Mouse (Mus musculus): ENCODE data around the gene Ing1. TPM values are rescaled to one million over a fixed set of nuclear protein-coding genes. Genes with fewer than 3 reads are reported as not detected.

The Ing1 gene
- 10 to 100 TPM; 34.7 to 38.1 TPM for total RNA-seq (2021)

DNA sequence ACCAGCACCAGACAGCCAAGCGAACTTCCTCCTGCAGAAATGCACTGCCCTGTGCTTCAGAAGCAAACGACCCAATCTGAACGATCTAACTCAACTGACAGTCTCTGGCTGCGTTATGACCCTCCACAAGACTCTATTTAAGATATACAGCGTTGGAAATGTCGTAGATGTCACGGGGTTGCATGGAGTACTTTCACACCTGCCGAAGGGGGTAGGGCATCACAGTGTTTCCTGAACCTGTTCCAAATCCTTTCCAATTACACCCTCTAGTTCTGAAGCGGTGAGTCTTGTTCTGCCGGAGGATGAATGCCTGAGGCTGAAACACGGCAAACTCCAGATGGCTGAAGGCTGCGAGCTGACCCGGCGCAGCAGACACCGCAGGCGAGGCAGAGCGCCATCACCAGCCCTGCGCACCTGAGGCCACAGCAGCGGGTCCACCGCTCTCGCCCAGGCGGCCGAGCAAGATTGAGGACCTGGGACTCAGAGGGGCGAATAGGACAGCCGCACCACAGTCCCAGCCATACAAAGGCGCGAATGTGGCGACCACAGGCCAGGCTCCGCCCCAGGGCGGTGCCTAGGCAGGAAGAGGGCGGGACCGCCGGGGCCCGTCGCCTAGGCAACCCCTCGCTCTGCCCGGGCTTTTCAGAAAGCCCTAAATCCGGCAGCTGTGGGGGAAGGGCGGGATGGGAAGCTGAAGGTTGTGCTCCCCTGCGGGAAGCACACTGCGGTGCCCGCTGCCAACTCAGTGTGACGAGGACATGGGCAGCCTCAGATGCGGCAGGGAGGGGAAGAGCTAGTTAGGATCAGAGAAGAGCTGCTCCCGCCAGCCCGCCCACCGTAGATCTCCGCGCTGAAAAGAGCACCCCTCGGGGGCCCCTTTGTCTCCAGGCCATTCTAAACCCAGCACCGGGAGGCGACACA, at the start of gene Ing1:
Gene Ing1, plus strand, starts transcription at position 773 of the 921 bp plus-strand sequence.
- peak; percentile 95 for DNase-seq

DNA sequence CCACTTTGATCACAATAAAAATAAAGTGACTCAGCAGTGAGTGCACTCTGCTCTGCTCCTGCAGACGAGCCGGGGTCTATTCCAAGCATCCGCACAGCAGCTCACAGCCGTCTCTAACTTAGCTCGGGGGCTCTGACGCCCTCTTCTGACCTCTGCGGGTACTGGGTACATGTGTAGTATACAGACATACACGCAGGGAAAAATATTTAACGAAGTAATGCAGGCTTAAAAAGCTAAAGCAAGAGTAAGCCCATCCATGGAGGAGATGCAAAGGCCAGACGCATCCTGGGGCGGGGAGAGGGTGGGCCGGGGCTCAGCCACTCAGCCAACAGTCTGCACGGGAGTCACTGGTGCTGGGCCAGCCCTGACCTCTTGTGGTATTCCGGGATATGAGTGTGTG, 49.3 kb upstream of the Ing1 start:
- DNase-seq: no peak

DNA sequence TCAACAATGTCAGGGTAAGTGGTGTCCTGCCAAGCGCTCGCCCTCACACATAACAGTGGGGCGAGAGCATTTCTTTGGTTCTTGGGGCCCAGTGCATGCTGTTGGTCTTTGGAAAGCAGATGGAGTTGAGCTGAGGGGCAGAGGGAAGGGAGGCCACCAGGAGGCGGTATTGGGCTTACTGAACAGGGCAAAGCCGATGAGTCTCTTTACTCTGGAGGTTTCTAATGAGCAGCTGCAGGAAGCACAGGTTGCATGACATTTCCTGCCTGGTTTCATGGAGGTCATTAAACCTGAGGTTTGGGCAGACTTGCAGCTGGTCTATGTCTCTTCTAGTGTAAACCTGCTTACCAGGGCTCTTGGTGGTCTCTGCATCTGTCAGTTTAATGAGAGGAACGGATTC, 48.6 kb upstream of the Ing1 start:
- DNase-seq: peak; percentile 79

DNA sequence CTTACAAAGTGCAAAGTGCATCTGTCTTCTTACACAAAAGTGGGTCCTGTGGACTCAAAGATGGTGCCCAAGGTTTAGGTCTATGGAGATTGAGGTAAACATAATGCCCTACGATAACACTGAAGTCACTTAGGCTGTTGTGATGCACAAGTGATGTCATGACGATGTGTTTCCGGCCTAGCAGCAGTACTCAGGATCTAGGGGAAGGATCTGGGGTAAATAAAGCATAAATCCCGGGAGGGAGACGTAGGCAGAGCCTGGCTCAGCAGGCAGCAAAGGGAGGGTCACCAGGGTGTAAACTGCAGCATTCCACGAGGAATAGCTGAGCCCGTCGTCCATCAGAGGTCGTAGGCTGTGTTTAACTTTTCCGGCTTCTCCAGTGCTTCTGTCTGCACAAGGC, 46.5 kb upstream of the Ing1 start:
- no peak for DNase-seq

- DNase-seq: no peak
Observed at GRCm38 (mm10) chr8:11510971-11511370, 44.4 kb upstream of the Ing1 start.

DNA sequence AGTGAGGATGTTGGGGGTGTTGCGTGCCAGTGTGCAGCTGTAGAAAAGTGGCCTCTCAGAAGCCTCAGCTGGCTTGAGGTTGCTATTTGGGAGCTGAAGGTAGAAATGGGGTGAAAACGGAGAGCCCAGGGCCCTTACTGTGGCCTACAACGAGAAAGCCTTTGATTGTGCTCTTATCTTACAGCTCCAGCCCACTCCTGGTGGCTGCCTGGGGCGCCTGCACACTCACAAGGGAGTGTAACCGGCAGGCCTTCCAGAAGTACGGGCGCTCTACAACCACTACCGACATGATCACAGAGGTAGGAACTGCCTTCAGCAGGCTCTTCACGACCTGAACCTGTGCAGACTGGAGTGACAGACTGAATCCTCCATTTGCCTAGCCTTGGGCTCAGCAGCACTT, 42.7 kb upstream of the Ing1 start:
- DNase-seq: no peak

GRCm38 (mm10) chr8:11513247-11513646, 42.1 kb upstream of the Ing1 start:
- DNase-seq: no peak

DNA sequence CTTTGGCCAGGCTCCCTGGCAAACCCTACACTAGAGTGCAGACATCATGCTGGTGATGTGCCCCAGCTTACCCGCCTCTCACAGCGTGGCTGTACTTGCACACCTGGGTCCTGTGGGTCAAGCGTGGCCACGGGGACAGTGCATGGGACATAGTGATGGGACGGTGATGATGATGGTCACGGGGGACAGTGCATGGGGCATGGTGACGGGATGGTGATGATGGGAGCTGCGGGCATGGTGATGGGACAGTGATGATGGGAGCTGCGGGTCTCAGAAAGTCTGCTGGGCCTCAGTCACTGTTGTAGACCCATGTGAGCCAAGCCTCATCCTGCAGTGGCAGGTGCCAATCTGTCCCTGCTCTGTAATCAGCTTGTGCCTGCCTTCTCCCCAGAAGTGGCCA, 39.1 kb upstream of the Ing1 start:
- DNase-seq: no peak

DNA sequence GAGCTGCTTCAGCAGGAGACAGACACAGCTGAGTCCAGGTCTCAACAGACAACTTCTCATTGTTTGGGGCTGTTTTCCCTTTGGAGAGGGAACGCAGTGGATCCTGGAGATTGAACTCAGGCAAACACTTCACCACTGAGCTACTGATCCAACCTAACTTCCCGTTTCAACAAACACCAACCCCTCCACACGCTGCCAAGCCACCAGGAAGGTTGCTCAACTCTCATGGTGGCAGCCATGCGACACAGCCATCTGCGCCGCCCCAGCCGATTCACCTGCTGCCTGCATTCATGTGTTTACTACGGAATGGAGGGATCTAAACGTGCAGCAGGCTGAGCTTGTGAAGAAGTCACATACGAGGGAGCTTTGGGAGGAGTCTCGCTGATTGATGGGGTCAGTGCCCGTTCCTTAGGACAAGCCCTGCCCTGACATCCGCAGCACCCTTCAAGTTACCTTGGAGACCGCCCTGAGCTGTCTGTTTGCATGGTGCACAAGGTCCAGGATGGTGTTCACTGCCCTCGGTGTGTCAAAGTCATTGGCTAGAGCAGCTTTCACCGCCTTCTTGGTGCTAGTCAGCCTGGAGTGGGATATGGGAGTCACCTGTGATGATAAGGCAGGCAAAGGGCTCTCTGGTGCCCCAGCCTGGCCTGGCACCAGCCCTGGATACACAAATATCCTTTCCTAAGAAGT, 37.9 kb upstream of the Ing1 start:
- no peak for DNase-seq

DNA sequence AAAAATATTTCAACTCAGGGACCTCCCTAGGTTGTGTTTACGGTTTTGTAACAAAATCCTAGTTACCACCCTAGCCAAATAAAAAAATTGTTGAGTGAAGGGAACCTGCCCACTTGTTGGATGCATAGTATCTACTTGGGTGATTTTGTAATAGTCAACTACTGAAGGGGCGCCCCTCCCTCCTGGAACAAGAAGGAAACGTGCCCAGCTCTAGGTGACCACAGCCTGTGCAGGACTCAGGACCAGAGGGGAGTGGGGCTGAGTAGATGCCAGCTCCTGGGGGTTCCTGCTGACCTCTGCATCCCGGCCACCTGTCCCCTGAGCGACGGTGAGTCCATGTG, 37.3 kb upstream of the Ing1 start:
- no peak for DNase-seq

DNA sequence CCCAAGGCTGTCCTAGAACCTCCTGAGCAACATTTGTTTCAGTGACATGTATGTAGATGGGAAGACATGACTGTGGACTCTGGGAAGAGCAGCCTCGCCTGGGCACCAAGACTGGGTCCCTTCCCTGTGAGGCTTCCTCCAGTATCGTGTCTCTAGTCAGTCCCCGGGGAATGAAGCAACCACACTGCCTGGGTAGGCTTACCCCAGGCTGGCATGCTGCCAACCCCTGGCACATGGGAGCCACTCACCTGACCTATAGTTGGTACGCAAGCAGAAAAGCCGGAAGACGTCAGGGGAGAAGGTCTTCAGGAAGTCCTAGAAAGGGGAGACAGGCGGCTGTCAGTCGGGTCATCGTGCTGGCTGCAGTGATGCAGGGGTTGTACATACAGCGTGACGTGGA, 36.7 kb upstream of the Ing1 start:
- DNase-seq: no peak

DNA sequence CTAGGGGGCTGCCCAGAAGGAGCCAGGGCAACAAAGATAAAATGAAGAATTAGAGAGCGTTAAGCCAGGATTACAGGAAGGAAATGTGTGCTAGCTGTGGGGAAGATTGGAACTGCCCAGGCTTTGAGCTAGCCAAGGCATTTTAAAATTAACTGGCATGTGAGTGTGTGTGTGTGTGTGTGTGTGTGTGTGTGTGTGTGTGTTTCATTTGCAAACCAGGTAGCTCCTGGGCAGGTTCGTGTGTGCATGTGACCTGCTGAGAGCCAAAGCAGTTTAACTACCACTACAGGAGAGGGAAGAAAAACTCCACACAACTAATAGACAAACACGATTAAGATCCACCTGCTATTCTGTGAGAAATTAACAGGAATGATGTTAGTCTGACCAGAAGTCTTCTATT, 32.0 kb upstream of the Ing1 start:
- DNase-seq: no peak

DNA sequence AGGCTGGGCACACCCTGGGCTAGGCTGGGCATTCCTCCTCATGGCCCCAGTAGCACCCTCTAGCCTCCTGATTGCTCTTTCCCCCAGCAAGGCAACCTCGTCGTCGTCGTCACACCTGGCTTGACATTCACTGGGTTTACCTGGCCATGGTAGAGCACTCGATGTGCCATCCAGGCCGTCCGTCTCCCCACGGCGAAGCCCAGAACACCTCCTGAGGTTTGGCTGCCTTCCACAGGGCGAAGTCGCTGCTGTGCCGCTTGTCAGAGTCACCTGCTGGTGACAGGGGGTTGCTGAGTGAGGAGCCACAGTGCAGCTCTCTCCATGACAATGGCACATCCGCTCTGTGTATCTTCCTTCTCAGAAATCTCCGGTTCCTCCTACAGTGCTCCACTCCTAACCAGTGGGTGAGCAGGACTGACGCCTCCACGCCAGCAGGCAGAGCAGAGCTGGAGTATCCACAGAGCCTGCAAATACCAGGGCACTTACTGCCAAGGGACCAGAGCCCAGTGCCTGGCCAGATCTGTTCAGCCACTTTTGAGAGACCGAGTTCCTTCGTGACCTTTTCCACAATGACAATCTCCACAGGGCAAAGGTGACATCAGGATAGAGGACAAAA, 25.1 kb upstream of the Ing1 start:
- no peak for DNase-seq

GRCm38 (mm10) chr8:11530849-11531248, 24.5 kb upstream of the Ing1 start:
- no peak for DNase-seq

DNA sequence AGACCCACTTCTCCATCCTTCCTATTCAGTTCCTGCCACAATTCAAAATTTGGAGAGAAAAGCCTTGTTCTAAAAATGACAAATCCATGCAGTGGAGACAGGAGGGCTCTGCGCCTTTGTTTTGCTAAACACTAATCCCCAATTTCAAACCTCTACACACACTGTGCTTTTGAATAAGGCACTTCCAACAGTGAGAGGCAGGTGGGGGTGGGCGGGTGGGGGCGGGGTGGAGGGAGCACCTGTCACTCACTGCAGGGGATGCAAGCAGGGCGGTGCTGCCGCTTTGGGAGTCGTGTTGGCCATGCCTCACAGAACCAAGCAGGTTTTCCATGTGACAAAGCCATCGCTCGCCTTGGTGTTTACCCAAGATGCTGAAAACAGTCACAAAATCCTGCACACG, 20.9 kb upstream of the Ing1 start:
- no peak for DNase-seq

DNA sequence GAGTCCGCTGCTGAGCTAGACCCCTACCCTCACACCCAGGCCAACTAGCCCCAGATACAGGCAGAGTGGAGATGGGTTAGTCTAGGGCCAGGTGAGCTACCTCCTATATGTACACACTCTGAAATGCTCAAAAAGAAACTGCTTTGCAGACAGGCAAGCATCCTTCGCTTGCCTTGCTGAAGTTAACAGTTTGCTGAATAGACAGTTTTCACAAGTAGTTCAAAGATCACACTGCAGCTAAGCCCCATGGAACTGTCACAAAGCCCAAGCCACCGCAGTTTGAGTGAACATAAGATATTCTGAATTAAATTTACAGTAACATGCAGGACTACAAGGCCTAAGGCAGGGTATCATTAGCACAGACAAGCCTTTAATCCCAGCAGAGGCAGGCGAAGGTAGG, 16.3 kb upstream of the Ing1 start:
- DNase-seq: no peak

- DNase-seq: no peak
Observed at GRCm38 (mm10) chr8:11540182-11540581, 15.2 kb upstream of the Ing1 start.

GRCm38 (mm10) chr8:11542031-11542430, 13.3 kb upstream of the Ing1 start:
- no peak for DNase-seq

DNA sequence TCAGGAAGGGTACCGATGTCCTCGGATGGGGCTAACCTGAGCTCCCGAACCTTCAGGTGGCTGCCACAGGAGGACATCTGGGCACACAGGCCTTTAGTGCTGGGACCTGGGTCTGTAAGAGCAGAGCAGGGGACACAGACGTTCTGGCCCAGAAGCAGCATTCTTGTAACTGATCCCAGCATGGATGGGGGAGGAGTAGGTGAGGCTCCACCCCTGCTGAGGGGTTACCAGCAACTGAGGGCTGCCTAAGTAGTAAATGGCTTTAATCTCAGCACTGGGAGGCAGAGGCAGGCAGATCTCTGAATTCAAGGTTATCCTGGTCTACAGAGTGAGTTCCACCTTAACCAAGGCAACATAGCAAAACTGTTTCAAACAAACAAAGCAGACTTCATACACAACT, 12.5 kb upstream of the Ing1 start:
- no peak for DNase-seq

GRCm38 (mm10) chr8:11544386-11544785, 11.0 kb upstream of the Ing1 start:
- DNase-seq: peak; percentile 70

GRCm38 (mm10) chr8:11547063-11547462, 8.3 kb upstream of the Ing1 start:
- DNase-seq: no peak

- peak; percentile 70 for DNase-seq
Observed at GRCm38 (mm10) chr8:11549706-11550105, 5.7 kb upstream of the Ing1 start.

- peak; percentile 93 for DNase-seq
Observed at GRCm38 (mm10) chr8:11550281-11550948, 5.0 kb upstream of the Ing1 start, which contains the start of gene Cars2. Gene Cars2, minus strand, starts transcription at chr8:11550783.

Data from heart, postnatal 4 days (tissue).